Mouse (Mus musculus) kidney, embryonic 14.5 days (tissue): ENCODE data around the gene Trim63. TPM values are rescaled to one million over a fixed set of nuclear protein-coding genes. Genes with fewer than 3 reads are reported as not detected.
"Not testable (repeated sequence)": the region's sequence is repeated elsewhere in the genome, so short reads cannot be mapped to it uniquely, and the experiment has no call there.

Experiments used
- ATAC-seq: fragments of 200-750 bp; cut with Nextera tagmentation; 2 replicates; pipeline ENCODE4 v1.8.0; 2017; ENCODE audit warnings: moderate number of reproducible peaks, mild to moderate bottlenecking, moderate TSS enrichment, moderate library complexity; ENCODE audit not compliant: low FRiP score, low TSS enrichment
- H3K27ac ChIP-seq: fragments of 300-500 bp; sonication (generic); 2 replicates; pipeline ENCODE4 v1.5.1; 2014; ENCODE audit warnings: low read depth, mild to moderate bottlenecking, low read length, moderate library complexity, mixed read lengths
- H3K27me3 ChIP-seq: fragments of 300-500 bp; sonication (generic); 2 replicates; pipeline ENCODE4 v1.6.1; 2014; ENCODE audit warnings: mild to moderate bottlenecking, low read length; ENCODE audit not compliant: control insufficient read depth, insufficient read depth
- H3K36me3 ChIP-seq: fragments of 300-500 bp; sonication (generic); 2 replicates; pipeline ENCODE4 v1.6.1; 2014; ENCODE audit warnings: low read length, mixed read lengths; ENCODE audit not compliant: control insufficient read depth, insufficient read depth
- H3K4me1 ChIP-seq: fragments of 300-500 bp; sonication (generic); 2 replicates; pipeline ENCODE4 v1.6.1; 2014; ENCODE audit warnings: low read length, mixed read lengths; ENCODE audit not compliant: control insufficient read depth, insufficient read depth
- H3K4me2 ChIP-seq: fragments of 300-500 bp; sonication (generic); replicated peaks from 2 replicates; pipeline ENCODE4 v1.6.1; 2014; ENCODE audit warnings: low read depth, mild to moderate bottlenecking, low read length
- H3K4me3 ChIP-seq: fragments of 300-500 bp; sonication (generic); 2 replicates; pipeline ENCODE4 v1.5.1; 2014; ENCODE audit warnings: mild to moderate bottlenecking, low read length
- H3K9ac ChIP-seq: fragments of 300-500 bp; sonication (generic); 2 replicates; pipeline ENCODE4 v1.6.1; 2014; ENCODE audit warnings: low read depth, mild to moderate bottlenecking, low read length, moderate library complexity
- H3K9me3 ChIP-seq: fragments of 300-500 bp; sonication (generic); 2 replicates; pipeline ENCODE4 v1.6.1; 2016; ENCODE audit warnings: low read length; ENCODE audit not compliant: control insufficient read depth
- WGBS: fragments of 180-500 bp; shearing (Covaris S2); extraction: QIAGEN DNeasy Blood & Tissue Kit; methylation state at CpG from one replicate; pipeline ENCODE4 v1.1.7; 2014; 5-methylcytosine and 5-hydroxymethylcytosine counted together
- polyA plus RNA-seq: library from polyadenylated mRNA; unstranded; fragments of >200 nt; fragmentation: Nextera tagmentation; extraction: Ambion mirVana; gene quantifications from 2 replicates; pipeline ENCODE4 v1.2.1, GENCODE M21; 2014

Gene Trim63
- polyA plus RNA-seq, 1 experiment from 2014 or later: 0.88 TPM

DNA sequence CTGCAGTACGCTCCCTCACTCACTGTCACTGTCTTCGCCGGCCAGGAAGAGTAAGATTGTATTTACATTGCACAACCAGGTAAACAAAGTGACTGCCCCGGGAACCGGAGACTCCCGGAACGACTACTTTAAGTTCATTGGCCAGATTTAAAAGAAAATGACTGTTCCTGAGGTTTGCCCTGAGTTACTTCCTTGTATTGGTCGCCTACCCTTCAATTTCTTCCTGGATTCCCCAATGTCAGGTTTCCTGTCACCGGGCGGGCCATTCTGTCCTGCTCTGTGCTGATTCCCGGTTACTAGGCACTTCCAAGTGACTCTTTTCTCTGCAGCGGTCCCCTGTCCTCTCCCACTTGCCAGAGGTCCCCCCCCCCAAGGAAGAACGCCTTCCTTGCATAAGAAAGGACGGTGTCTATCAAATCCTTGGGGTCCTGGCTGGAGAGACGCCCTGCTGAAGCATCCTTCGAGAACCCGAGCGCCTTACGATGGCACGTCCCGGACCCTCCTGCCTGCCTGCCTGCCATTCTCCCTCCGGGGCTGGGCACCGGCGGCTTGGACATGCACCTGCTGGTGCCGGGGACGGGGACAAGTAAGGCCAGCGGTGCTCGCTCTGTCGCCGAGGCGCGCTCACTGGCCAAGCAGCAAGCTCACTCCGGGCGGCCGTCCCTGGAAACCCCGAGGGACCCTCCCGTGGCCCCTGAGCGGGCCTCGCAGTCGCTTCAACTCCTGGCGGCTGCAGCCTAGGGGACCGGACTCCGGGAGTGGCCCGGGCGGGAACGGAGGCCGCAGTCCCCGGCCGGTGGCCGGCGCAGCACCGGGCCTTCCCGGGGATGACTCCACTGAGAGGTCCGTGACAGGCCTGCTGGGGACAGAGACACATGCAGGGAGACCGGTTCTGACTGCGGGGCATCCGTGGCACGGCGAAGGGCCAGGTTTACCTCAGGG lies 28.4 kb upstream of the Trim63 start:
- peaks cover 17% of the 10 kb centered on the region for H3K4me1 ChIP-seq
- peak; percentile 59 for ATAC-seq
- 2% methylated on average over 59 of the region's 59 CpGs for WGBS
- peak overlapping the region; percentile 91 for H3K4me2 ChIP-seq
- peak overlapping the region; percentile 34; the same call in 1 of the 2 replicates for H3K27ac ChIP-seq
- H3K27me3 ChIP-seq: no peaks in the 10 kb centered on the region
- peak overlapping the region; percentile 85 for H3K9ac ChIP-seq
- H3K9me3 ChIP-seq: no peaks in the 10 kb centered on the region
- peaks cover 30% of the 10 kb centered on the region for H3K36me3 ChIP-seq
- peak overlapping the region; percentile 78 for H3K4me3 ChIP-seq

DNA sequence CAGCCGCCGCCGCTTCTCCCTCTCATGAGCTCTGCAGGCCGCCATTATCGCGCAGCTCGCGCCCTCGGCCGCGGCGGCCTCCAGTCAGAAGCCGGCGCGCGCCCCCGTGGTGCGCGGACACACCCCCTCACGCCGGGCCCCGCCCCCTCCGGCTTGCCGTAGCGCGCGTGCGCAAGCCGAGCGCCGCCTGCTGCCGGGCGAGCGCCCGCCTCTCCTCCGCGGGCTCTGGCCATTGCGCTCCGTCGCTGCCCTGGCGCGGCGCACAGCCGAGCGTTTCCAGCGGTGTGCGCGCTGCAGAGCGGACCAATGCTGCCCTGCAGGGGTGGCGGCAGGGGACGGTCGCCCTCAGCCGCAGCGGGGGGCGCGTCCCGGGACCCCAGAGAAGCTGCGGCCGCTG lies 27.8 kb upstream of the Trim63 start:
- H3K27ac ChIP-seq: peak overlapping the region; percentile 97
- under 1% methylated on average over 45 of the region's 59 CpGs for WGBS
- peaks cover 23% of the 10 kb centered on the region for H3K36me3 ChIP-seq
- ATAC-seq: peak; percentile 96
- H3K4me2 ChIP-seq: peak overlapping the region; percentile 91
- H3K4me3 ChIP-seq: peak overlapping the region; percentile 78
- peaks cover 17% of the 10 kb centered on the region for H3K4me1 ChIP-seq
- H3K9me3 ChIP-seq: no peaks in the 10 kb centered on the region
- no peaks in the 10 kb centered on the region for H3K27me3 ChIP-seq
- H3K9ac ChIP-seq: peak overlapping the region; percentile 97

DNA sequence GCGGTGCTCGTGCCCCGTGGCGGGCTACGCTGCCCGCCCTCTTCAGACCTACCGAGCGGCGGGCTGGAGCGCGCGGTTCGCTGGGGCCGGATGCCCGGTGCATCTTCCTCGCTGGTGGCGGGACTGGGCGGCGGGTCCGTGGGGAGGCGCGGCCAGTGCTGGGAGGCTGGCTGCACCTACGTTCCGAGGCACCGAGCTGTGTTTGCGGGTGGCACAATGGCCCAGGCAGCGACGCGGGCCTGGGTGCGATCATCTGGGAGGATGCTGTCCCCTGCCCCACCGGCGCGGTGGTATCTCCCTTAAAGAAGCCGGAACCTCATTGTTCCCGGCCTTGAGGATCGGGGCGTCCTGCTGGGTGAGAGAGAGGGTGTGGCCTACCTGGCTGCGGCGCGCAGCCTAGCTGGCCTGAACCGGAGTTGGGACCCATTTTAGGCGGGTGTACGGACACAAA lies 27.3 kb upstream of the Trim63 start, which contains the start of gene Pdik1l:
Gene Pdik1l, minus strand, starts transcription at position 321 of the 451 bp plus-strand sequence.
- Histone ChIP-seq H3K9me3 (no peaks in the 10 kb centered on the region), H3K4me3 (peak within 1 kb of the TSS; percentile 78), H3K27me3 (peaks cover 1% of the 10 kb centered on the region; the same call in 1 of the 2 replicates), H3K4me2 (peak within 1 kb of the TSS; percentile 91), H3K9ac (peak within 1 kb of the TSS; percentile 97), H3K36me3 (peaks cover 19% of the 10 kb centered on the region), H3K27ac (peak within 1 kb of the TSS; percentile 97), H3K4me1 (peaks cover 17% of the 10 kb centered on the region)
- peak; percentile 84 for ATAC-seq
- WGBS: 1% methylated on average over 43 of the region's 43 CpGs

DNA sequence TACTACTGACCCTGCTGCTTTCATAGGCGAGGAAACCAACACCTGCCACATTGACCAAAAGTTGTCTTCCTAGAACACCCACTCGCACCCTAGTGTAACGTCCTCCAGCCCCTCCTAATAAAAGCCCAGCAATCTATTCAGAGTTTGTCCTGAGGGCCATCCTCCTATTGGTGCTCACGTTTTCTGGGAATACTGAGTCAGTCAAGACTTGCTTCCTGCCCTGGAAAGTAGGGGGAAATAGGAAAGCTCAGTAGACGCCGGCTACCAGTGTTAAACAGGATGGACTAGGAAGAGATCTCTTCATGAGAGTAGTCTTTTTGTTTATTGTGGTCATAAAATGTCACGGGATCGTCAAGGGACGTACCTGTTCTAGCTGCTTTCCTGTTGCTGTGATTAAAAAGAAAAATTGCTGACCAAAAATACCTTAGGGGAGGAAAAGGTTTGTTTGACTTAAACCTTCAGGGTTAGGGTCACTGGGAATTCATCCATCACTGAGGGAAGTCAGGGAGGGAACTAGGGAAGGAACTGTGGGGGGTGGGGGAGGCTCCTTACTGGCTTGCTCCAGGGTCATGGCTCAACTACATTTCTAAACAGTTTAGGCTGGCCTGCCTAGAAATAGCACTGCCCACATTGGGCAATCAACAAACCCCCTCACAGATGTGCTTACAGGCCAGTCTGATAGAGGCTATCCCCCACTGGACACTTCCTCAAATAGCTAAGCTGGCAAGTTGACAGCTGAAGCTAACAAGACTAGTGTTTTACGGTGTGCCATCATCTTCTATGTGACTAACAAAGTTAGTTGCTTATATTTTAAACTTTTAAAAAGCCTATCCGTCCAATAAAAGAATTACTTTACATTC lies 26.3 kb upstream of the Trim63 start:
- Histone ChIP-seq H3K9ac (peak overlapping the region; percentile 97; the same call in 1 of the 2 replicates), H3K4me1 (peaks cover 17% of the 10 kb centered on the region), H3K27me3 (peaks cover 9% of the 10 kb centered on the region; the same call in 1 of the 2 replicates), H3K27ac (peak overlapping the region; percentile 97), H3K4me2 (peak overlapping the region; percentile 76), H3K9me3 (no peaks in the 10 kb centered on the region), H3K4me3 (peak overlapping the region; percentile 78), H3K36me3 (peaks cover 8% of the 10 kb centered on the region; the same call in 1 of the 2 replicates)
- ATAC-seq: no peak
- WGBS: 15% methylated on average over 11 of the region's 11 CpGs

DNA sequence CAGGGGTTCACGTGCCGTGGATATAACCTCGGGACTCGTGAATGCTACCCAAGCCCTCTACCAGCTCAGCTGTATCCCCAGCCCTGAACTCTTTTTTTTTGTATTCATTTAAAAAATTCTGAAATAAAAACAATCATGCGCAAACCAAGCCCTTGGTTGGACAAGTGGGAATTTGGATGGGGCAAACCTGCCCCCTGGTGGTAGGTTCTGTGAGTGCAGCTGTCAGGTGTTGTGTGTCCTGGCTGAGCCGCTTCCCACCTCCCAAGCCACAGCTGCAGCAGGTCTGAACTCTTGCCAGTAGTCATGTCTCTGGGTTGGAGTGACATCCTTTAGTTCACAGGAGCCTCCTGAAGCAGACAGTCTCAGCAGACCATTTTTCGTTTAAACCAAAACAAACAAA lies 22.9 kb upstream of the Trim63 start:
- no peaks in the 10 kb centered on the region for H3K36me3 ChIP-seq
- ATAC-seq: no peak
- 0 out of 2 replicates have a peak, but pooled peaks cover 3% of the 10 kb centered on the region for H3K9me3 ChIP-seq
- H3K27me3 ChIP-seq: peaks cover 12% of the 10 kb centered on the region
- no peak overlapping the region for H3K4me3 ChIP-seq
- 24% methylated on average over 7 of the region's 7 CpGs for WGBS
- H3K4me1 ChIP-seq: peaks cover 12% of the 10 kb centered on the region
- H3K27ac ChIP-seq: no peak overlapping the region
- H3K4me2 ChIP-seq: no peak overlapping the region
- no peak overlapping the region for H3K9ac ChIP-seq

DNA sequence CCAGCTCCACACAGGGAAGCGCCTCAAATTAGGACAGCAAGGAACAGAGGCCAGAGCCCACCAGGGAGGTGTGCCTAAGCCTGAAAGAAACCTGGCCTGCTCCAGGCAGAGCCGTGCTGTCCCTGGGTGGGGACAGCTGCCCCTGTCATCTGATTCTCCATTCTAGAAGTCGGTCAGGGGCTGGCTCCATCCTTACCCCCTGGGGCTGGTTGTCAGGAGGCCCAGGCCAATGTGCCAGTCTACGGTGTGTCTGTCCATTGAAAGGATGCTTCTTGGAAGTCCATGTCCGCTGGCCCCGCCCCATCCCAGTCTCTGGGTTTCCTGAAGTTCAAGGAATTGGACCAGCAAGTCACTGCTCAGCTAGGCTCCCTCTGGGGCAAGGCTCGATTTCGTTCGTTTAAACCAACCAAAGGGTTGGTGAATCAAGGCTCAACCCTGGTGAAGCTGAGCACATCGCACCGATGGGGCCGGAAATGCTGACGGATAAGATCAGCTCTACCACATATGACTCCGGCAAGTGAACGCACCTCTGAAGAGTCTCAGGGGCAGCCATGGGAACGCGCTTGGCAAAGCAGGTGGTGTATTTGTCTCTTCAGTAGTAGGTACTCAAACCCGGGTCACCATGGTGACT lies 21.7 kb upstream of the Trim63 start:
- no peak for ATAC-seq
- Histone ChIP-seq H3K36me3 (no peaks in the 10 kb centered on the region), H3K4me1 (peaks cover 9% of the 10 kb centered on the region), H3K4me2 (no peak overlapping the region), H3K27me3 (peaks cover 12% of the 10 kb centered on the region), H3K27ac (no peak overlapping the region), H3K9ac (no peak overlapping the region), H3K9me3 (0 out of 2 replicates have a peak, but pooled peaks cover 3% of the 10 kb centered on the region), H3K4me3 (no peak overlapping the region)
- 75% methylated on average over 18 of the region's 18 CpGs for WGBS

DNA sequence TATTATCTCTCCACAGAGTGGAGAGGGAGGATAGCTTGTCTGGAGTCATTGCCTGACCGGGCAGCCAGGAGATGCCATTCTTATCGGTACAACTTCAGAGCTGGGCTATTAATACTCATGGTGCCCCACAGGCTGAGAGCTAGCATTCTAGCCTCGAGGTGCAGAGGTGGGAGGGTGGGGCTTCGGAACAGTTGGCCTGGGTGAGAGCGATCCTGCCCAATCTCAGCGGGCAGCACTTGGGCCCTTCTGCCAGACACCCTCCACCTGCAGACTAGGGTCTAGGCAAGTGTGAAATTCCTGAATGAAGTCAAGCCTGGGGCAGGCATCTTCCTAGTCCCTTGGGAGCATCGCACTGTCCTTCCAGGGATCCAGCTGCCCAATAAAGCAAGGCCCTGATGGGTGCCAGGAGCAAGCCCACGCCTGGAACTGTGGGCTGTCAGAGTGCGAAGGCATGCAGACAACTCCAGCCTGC lies 21.2 kb upstream of the Trim63 start:
- 59% methylated on average over 9 of the region's 9 CpGs for WGBS
- H3K9ac ChIP-seq: no peak overlapping the region
- ATAC-seq: no peak
- H3K36me3 ChIP-seq: no peaks in the 10 kb centered on the region
- no peak overlapping the region for H3K4me2 ChIP-seq
- no peak overlapping the region for H3K4me3 ChIP-seq
- peaks cover 12% of the 10 kb centered on the region for H3K27me3 ChIP-seq
- H3K4me1 ChIP-seq: peaks cover 4% of the 10 kb centered on the region
- 0 out of 2 replicates have a peak, but pooled peaks cover 3% of the 10 kb centered on the region for H3K9me3 ChIP-seq
- H3K27ac ChIP-seq: no peak overlapping the region

DNA sequence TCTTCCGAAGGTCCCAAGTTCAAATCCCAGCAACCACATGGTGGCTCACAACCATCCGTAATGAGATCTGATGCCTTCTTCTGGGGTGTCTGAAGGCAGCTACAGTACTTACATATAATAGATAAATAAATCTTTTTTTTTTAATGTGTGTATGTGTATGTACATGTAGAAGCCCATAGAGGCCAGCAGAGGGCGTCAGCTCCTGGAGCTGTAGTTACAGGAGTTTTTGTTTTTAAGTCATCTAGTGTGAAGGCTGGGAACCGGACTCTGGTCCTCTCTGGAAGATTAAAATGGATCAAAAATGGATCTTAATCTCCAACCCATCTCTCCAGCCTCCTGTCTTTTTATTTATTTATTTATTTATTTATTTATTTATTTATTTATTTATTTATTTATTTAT lies 18.8 kb upstream of the Trim63 start:
- not testable (repeated sequence) for ATAC-seq, H3K4me3 ChIP-seq, H3K4me1 ChIP-seq, H3K36me3 ChIP-seq, H3K4me2 ChIP-seq, H3K9me3 ChIP-seq, H3K27ac ChIP-seq, H3K9ac ChIP-seq
- peaks cover 12% of the 10 kb centered on the region for H3K27me3 ChIP-seq
- WGBS: 81% methylated on average over 4 of the region's 4 CpGs
